ENCODE assay signal across 7 mouse cellular contexts in the genomic region with DNA sequence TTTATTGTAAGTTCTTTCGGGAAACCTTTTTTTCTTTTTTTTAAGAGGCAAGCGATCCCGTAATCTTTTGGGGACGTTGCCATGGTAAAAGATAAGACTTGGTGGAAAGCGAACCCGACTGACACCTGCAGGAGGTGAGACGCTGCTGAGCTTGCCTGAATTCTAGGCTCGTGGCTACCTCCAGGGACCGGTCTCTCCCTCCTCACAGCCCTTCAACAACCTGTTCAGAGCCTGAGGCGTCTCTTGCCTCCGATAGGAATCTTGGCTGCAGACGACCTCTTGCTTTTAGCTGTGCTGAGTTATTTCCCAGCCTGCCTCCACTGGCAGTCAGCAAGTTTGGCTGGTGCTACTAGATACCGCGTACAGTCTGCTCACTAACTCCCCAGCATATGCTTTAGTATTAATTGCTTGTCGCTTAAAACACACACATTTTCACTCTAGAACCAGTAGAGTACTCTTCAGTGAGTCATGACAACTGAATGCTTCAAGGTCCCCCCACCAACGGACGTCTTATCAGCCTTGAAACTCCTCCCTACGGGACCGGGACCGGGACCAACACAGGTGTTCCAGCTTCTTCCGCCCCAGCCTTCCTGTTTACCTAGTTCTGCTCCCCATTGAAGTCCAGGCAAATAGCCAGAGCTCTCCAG. TPM values are rescaled to one million over a fixed set of nuclear protein-coding genes. Genes with fewer than 3 reads are reported as not detected.
DNase-seq lines count a peak whose midpoint lies in the region; ATAC-seq and TF ChIP-seq lines count a peak whose summit lies in the region.

No protein-coding gene starts in this region.

- peak overlapping the region; percentile 87 for H3K4me3 ChIP-seq in left cerebral cortex, adult 2 months

- peak overlapping the region; percentile 93 for H3K27ac ChIP-seq in left cerebral cortex, adult 2 months

- ATAC-seq in megakaryocyte, adult 5-6 weeks (ENCODE audit: poor library complexity, severe bottlenecking) = peak; percentile 21

- peak; percentile 55 for DNase-seq in MN1 (ENCODE audit: low spot score)
- peak; percentile 65 for DNase-seq in brain, embryonic 18.5 days (ENCODE audit: low read depth, low spot score)
- peak; percentile 38 to 42 for DNase-seq in frontal cortex, postnatal 14 days (ENCODE audit: low spot score in 2 of 2)
- DNase-seq in induced T-regulatory cell, adult 2 months (ENCODE audit: low read depth) = peak; percentile 33
- peak; percentile 38 to 41 for DNase-seq in left cerebral cortex, adult 2 months (ENCODE audit: extremely low spot score in 1 of 2, low spot score in 2 of 2)
- DNase-seq in right cerebral cortex, postnatal 36 days (ENCODE audit: low spot score in 2 of 2) = peak; percentile 34 to 36

- TF ChIP-seq CTCF in left cerebral cortex, adult 2 months (IDR thresholded peaks at IDR 0.05) = no peak; the same call in none of the 2 replicates

- intact Hi-C loops in left cerebral cortex, adult 2 months (cut with DNase I) = no loop called here

RNA-seq across cellular contexts. Expression of a gene that starts 0.9 kb away (rescaled TPM):
- 100 to 1,000 TPM; 108 TPM for total RNA-seq in left cerebral cortex, adult 2 months (2021)
- 2.5 and 3.4 TPM in 2 replicates for total RNA-seq in megakaryocyte, adult 5-6 weeks (2015)
- total RNA-seq in megakaryocyte, adult 5-6 weeks (2017) = 4.5 and 6.3 TPM in 2 replicates

Comparison
In these comparisons a context has a peak if more than half of its experiments do, and no peak if none do; other contexts are left out.
1. Peak in every context shown above with its lines: DNase-seq, ATAC-seq, H3K4me3 ChIP-seq and H3K27ac ChIP-seq.
2. RNA of a gene that starts 0.9 kb away (total RNA-seq): 108 TPM in left cerebral cortex, adult 2 months; 2.5 to 6.3 TPM in megakaryocyte, adult 5-6 weeks; every median in the first group is over 10 times any median in the second.